Mouse (Mus musculus) bone marrow, adult 2 months (tissue): ENCODE measurements around the gene Lrmda.

Experiments used
- CTCF ChIP-seq: fragments of 200-500 bp; IDR thresholded peaks from 2 replicates; pipeline ENCODE4 v1.5.1; 2011; ENCODE audit warnings: low read length, control low read depth; ENCODE audit not compliant: control insufficient read depth, insufficient read depth
- POLR2A ChIP-seq: fragments of 200-500 bp; IDR thresholded peaks from 2 replicates; pipeline ENCODE4 v1.6.1; 2011; ENCODE audit warnings: low read depth, mild to moderate bottlenecking, control low read depth, low read length, borderline replicate concordance; ENCODE audit not compliant: control insufficient read depth

- TF ChIP-seq POLR2A = no peak
- TF ChIP-seq CTCF = no peak
Observed at GRCm38 (mm10) chr14:22745882-22746480, 726.5 kb downstream of the Lrmda start.
